Mouse (Mus musculus) liver, embryonic 16.5 days (tissue): Measurements from ENCODE around the gene Nfe2l2. TPM values are rescaled to one million over a fixed set of nuclear protein-coding genes. Genes with fewer than 3 reads are reported as not detected.

Source experiments
- ATAC-seq: fragments of 200-750 bp; cut with Nextera tagmentation; 2 replicates; pipeline ENCODE4 v1.8.0; 2017; ENCODE audit warnings: low read depth, mild to moderate bottlenecking, moderate number of reproducible peaks, moderate library complexity
- H3K27ac ChIP-seq: fragments of 300-500 bp; sonication (generic); 2 replicates; pipeline ENCODE4 v1.5.1; 2014; ENCODE audit warnings: mild to moderate bottlenecking, low read length
- H3K27me3 ChIP-seq: fragments of 300-500 bp; sonication (generic); 2 replicates; pipeline ENCODE4 v1.6.1; 2014; ENCODE audit warnings: low read depth, low read length, mixed read lengths; ENCODE audit not compliant: control insufficient read depth, insufficient read depth
- H3K36me3 ChIP-seq: fragments of 300-500 bp; sonication (generic); 2 replicates; pipeline ENCODE4 v1.6.1; 2014; ENCODE audit warnings: mild to moderate bottlenecking; ENCODE audit not compliant: control insufficient read depth, insufficient read depth
- H3K4me1 ChIP-seq: fragments of 300-500 bp; sonication (generic); 2 replicates; pipeline ENCODE4 v1.6.1; 2014; ENCODE audit warnings: low read depth, low read length, mixed read lengths; ENCODE audit not compliant: control insufficient read depth
- H3K4me2 ChIP-seq: fragments of 300-500 bp; sonication (generic); 2 replicates; pipeline ENCODE4 v1.6.1; 2014; ENCODE audit warnings: low read depth, low read length, mixed read lengths
- H3K4me3 ChIP-seq: fragments of 300-500 bp; sonication (generic); 2 replicates; pipeline ENCODE4 v1.5.1; 2014; ENCODE audit warnings: low read depth, mild to moderate bottlenecking, low read length
- H3K9ac ChIP-seq: fragments of 300-500 bp; sonication (generic); 2 replicates; pipeline ENCODE4 v1.6.1; 2014; ENCODE audit warnings: low read depth, low read length
- H3K9me3 ChIP-seq: fragments of 300-500 bp; sonication (generic); replicated peaks from 2 replicates; pipeline ENCODE4 v1.6.1; 2016; ENCODE audit warnings: low read length; ENCODE audit not compliant: control insufficient read depth
- WGBS: fragments of 180-500 bp; shearing (Covaris S2); extraction: QIAGEN DNeasy Blood & Tissue Kit; methylation state at CpG from one replicate; pipeline ENCODE4 v1.1.7; 2014; ENCODE audit not compliant: insufficient replicate concordance; 5-methylcytosine and 5-hydroxymethylcytosine counted together
- polyA plus RNA-seq: library from polyadenylated mRNA; unstranded; fragments of >200 nt; fragmentation: Nextera tagmentation; extraction: Ambion mirVana; gene quantifications from 2 replicates; pipeline ENCODE4 v1.2.1, GENCODE M21; 2015

Gene Nfe2l2
- polyA plus RNA-seq, 1 experiment from 2014 or later: 41.3 TPM

- Histone ChIP-seq H3K36me3 (no peaks in the 10 kb centered on the region), H3K9me3 (no peaks in the 10 kb centered on the region), H3K4me1 (peaks cover 12% of the 10 kb centered on the region), H3K27ac (no peak overlapping the region), H3K4me3 (no peak overlapping the region), H3K9ac (no peak overlapping the region), H3K27me3 (no peaks in the 10 kb centered on the region), H3K4me2 (no peak overlapping the region)
- WGBS: 43% methylated on average over 7 of the region's 7 CpGs
- ATAC-seq: no peak
Measured at GRCm38 (mm10) chr2:75733177-75733576, 28.7 kb upstream of the Nfe2l2 start.

GRCm38 (mm10) chr2:75731929-75732328 is 27.5 kb upstream of the Nfe2l2 start:
- Histone ChIP-seq H3K9me3 (no peaks in the 10 kb centered on the region), H3K4me1 (peaks cover 10% of the 10 kb centered on the region), H3K27ac (no peak overlapping the region), H3K27me3 (no peaks in the 10 kb centered on the region), H3K36me3 (no peaks in the 10 kb centered on the region), H3K4me2 (no peak overlapping the region), H3K4me3 (no peak overlapping the region), H3K9ac (no peak overlapping the region)
- ATAC-seq: no peak
- WGBS: 39% methylated on average over 2 of the region's 2 CpGs

DNA sequence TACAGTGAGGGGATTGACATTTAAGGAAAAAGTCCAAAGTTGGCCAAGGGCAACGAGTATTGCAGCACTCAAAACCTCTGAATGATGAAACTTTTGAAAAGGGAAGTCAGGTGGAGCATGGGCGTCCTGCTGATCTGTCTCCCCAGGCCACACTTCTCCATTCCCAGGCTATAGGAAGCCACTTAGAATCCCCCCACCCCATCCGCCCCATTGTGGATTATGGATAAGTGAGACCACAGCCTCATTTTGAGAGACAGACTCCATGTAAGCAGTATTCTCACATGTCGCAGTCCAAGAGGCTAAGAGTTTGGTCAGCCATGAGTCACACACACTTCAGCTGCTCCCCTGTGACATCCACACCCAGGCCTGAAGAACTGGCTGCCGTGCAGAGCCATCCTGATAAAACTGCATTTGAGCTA is 26.8 kb upstream of the Nfe2l2 start:
- Histone ChIP-seq H3K9me3 (no peaks in the 10 kb centered on the region), H3K27me3 (no peaks in the 10 kb centered on the region), H3K4me3 (no peak overlapping the region), H3K27ac (no peak overlapping the region), H3K4me1 (peaks cover 9% of the 10 kb centered on the region), H3K4me2 (no peak overlapping the region), H3K9ac (no peak overlapping the region), H3K36me3 (no peaks in the 10 kb centered on the region)
- peak; percentile 67 for ATAC-seq
- 29% methylated on average over 5 of the region's 5 CpGs for WGBS

- no peak for ATAC-seq
- Histone ChIP-seq H3K4me3 (no peak overlapping the region), H3K27me3 (no peaks in the 10 kb centered on the region), H3K4me1 (peaks cover 9% of the 10 kb centered on the region), H3K9me3 (no peaks in the 10 kb centered on the region), H3K9ac (no peak overlapping the region), H3K27ac (no peak overlapping the region), H3K4me2 (no peak overlapping the region), H3K36me3 (no peaks in the 10 kb centered on the region)
- 73% methylated on average over 10 of the region's 10 CpGs for WGBS
Measured at GRCm38 (mm10) chr2:75730052-75730451, 25.6 kb upstream of the Nfe2l2 start.

DNA sequence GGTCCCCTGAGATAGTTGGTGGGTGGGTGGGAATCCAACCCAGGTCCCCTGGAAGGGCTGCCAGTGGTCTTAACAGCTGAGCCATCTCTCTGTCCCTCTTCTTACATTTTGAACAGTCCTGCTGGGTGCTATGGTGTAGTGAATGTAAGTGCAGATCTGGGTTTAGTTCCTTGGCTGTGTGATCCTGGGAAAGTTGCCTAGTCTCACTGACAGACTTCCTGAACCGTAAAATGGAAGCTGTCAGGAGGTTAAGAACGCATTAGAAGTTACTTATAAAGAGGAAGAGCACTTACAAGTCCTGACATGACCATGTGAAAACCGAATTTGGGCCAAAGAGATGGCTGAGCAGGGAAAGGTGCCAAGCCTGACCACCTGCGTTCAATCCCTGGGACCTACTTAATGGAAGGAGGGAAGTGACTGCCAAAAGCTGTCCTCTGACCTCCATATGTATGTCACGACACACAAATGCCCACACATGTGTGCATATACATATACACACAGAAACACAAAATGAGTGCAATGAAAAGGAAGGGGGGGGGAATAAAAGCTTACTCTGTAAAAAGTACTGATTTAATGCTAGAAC is 20.5 kb upstream of the Nfe2l2 start:
- no peaks in the 10 kb centered on the region for H3K27me3 ChIP-seq
- H3K36me3 ChIP-seq: no peaks in the 10 kb centered on the region
- H3K9ac ChIP-seq: no peak overlapping the region
- no peak overlapping the region for H3K4me3 ChIP-seq
- H3K27ac ChIP-seq: no peak overlapping the region
- H3K4me2 ChIP-seq: no peak overlapping the region
- ATAC-seq: no peak
- H3K9me3 ChIP-seq: no peaks in the 10 kb centered on the region
- H3K4me1 ChIP-seq: no peaks in the 10 kb centered on the region
- WGBS: 64% methylated on average over 5 of the region's 5 CpGs

GRCm38 (mm10) chr2:75723481-75723880 is 19.0 kb upstream of the Nfe2l2 start:
- Histone ChIP-seq H3K27ac (no peak overlapping the region), H3K36me3 (no peaks in the 10 kb centered on the region), H3K9me3 (no peaks in the 10 kb centered on the region)

DNA sequence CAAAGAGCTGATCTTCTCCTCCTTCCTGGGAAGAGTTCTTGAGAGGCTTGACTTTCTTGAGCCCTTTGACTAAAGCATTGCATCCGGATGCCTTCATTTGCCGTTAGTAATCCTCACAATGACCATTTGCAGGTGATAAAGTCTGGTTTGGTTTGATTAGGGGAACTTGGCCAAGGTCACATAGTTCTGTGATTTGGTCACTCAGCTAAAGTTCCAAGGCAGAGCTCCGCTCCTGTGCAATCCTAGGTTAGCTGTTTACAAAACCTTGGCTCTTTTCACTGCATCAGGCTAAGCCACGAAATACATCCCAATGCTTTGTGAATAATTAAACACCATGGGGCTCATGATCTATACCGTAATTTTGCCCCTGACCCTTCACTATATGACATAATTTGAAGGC is 18.5 kb upstream of the Nfe2l2 start:
- Histone ChIP-seq H3K27me3 (no peaks in the 10 kb centered on the region), H3K36me3 (no peaks in the 10 kb centered on the region), H3K9ac (no peak overlapping the region), H3K4me1 (no peaks in the 10 kb centered on the region), H3K4me2 (no peak overlapping the region), H3K4me3 (no peak overlapping the region), H3K27ac (no peak overlapping the region), H3K9me3 (no peaks in the 10 kb centered on the region)
- peak; percentile 48; the same call in 1 of the 2 replicates for ATAC-seq
- WGBS: 59% methylated on average over 5 of the region's 5 CpGs

More at GRCm38 (mm10) chr2:75723481-75723880, 19.0 kb upstream of the Nfe2l2 start:
- Histone ChIP-seq H3K4me1 (no peaks in the 10 kb centered on the region), H3K9ac (no peak overlapping the region), H3K27me3 (no peaks in the 10 kb centered on the region), H3K4me2 (no peak overlapping the region), H3K4me3 (no peak overlapping the region)
- 71% methylated on average over 8 of the region's 8 CpGs for WGBS
- no peak for ATAC-seq

- ATAC-seq: no peak
- no peak overlapping the region for H3K27ac ChIP-seq
- no peaks in the 10 kb centered on the region for H3K27me3 ChIP-seq
- H3K36me3 ChIP-seq: no peaks in the 10 kb centered on the region
- 57% methylated on average over 11 of the region's 11 CpGs for WGBS
- H3K9me3 ChIP-seq: no peaks in the 10 kb centered on the region
- peaks cover 2% of the 10 kb centered on the region for H3K4me1 ChIP-seq
- H3K4me3 ChIP-seq: no peak overlapping the region
- no peak overlapping the region for H3K9ac ChIP-seq
- no peak overlapping the region for H3K4me2 ChIP-seq
Measured at GRCm38 (mm10) chr2:75720236-75721027, 16.0 kb upstream of the Nfe2l2 start.

GRCm38 (mm10) chr2:75719331-75719869 is 15.0 kb upstream of the Nfe2l2 start:
- Histone ChIP-seq H3K4me3 (no peak overlapping the region), H3K4me2 (no peak overlapping the region), H3K36me3 (no peaks in the 10 kb centered on the region), H3K27ac (no peak overlapping the region; the same call in 1 of the 2 replicates), H3K9me3 (no peaks in the 10 kb centered on the region), H3K27me3 (no peaks in the 10 kb centered on the region), H3K9ac (no peak overlapping the region), H3K4me1 (peaks cover 2% of the 10 kb centered on the region)
- WGBS: 67% methylated on average over 3 of the region's 3 CpGs
- ATAC-seq: no peak
